Mouse (Mus musculus) heart, adult 8-10 months (tissue): ENCODE data around the gene Ipo8. TPM values are rescaled to one million over a fixed set of nuclear protein-coding genes. Genes with fewer than 3 reads are reported as not detected.

Source experiments
- DNase-seq: peaks from one replicate; pipeline ENCODE4 v3.0.0; 2022; ENCODE audit warnings: low spot score
- total RNA-seq, 4 experiments: library from RNA; stranded (reverse); gene quantifications; 2 replicates each; pipeline ENCODE4 v1.2.4; 2022

Ipo8 gene
- total RNA-seq = 10 to 100 TPM; 19.8 to 26.7 (median 24.4) TPM

GRCm38 (mm10) chr6:148830748-148831727 is at the start of gene Ipo8:
Gene Ipo8 (minus strand): TSS chr6:148831467.
- DNase-seq = peak; percentile 96

GRCm38 (mm10) chr6:148873911-148874310 is 42.6 kb upstream of the Ipo8 start:
- no peak for DNase-seq

- DNase-seq = no peak
These were observed 14.4 kb upstream of the Ipo8 start for GRCm38 (mm10) chr6:148845629-148846028.

GRCm38 (mm10) chr6:148841760-148842159 is 10.5 kb upstream of the Ipo8 start:
- DNase-seq = no peak

- DNase-seq = no peak
These were observed 7.2 kb upstream of the Ipo8 start for GRCm38 (mm10) chr6:148838460-148838859.

- no peak for DNase-seq
These were observed 458 bp upstream of the Ipo8 start for GRCm38 (mm10) chr6:148831728-148832121.

- no peak for DNase-seq
These were observed 916 bp downstream of the Ipo8 start for GRCm38 (mm10) chr6:148830355-148830747.

GRCm38 (mm10) chr6:148826119-148826518 is 5.1 kb downstream of the Ipo8 start:
- DNase-seq = no peak

GRCm38 (mm10) chr6:148818624-148819343 is 12.5 kb downstream of the Ipo8 start:
- no peak for DNase-seq

GRCm38 (mm10) chr6:148816751-148817150 is 14.5 kb downstream of the Ipo8 start:
- DNase-seq = no peak

GRCm38 (mm10) chr6:148811117-148811516 is 20.1 kb downstream of the Ipo8 start:
- DNase-seq = no peak

GRCm38 (mm10) chr6:148799773-148800172 is 31.5 kb downstream of the Ipo8 start:
- no peak for DNase-seq

GRCm38 (mm10) chr6:148795145-148795544 is 36.1 kb downstream of the Ipo8 start:
- DNase-seq = no peak

- DNase-seq = no peak
These were observed 42.1 kb downstream of the Ipo8 start for GRCm38 (mm10) chr6:148789010-148789673.

GRCm38 (mm10) chr6:148786186-148786585 is 45.1 kb downstream of the Ipo8 start:
- no peak for DNase-seq

- no peak for DNase-seq
These were observed 46.8 kb downstream of the Ipo8 start for GRCm38 (mm10) chr6:148784418-148784817.

GRCm38 (mm10) chr6:148776236-148776635 is 55.0 kb downstream of the Ipo8 start:
- DNase-seq = no peak

GRCm38 (mm10) chr6:148771423-148771822 is 59.8 kb downstream of the Ipo8 start:
- no peak for DNase-seq

- no peak for DNase-seq
These were observed 62.8 kb downstream of the Ipo8 start for GRCm38 (mm10) chr6:148768419-148768818.

GRCm38 (mm10) chr6:148767228-148767627 is 64.0 kb downstream of the Ipo8 start:
- DNase-seq = no peak

- no peak for DNase-seq
These were observed 69.1 kb downstream of the Ipo8 start for GRCm38 (mm10) chr6:148761967-148762712.
